Mouse (Mus musculus) adrenal gland, postnatal 25 days (tissue): ENCODE data around the gene Galnt11. TPM values are rescaled to one million over a fixed set of nuclear protein-coding genes. Genes with fewer than 3 reads are reported as not detected.
"Not testable (repeated sequence)": the region's sequence is repeated elsewhere in the genome, so short reads cannot be mapped to it uniquely, and the experiment has no call there.

Source experiments
- DNase-seq: peaks from one replicate; pipeline ENCODE4 v3.0.0; 2021; ENCODE audit warnings: mixed read lengths
- long read RNA-seq: library from polyadenylated mRNA; stranded (forward); transcript quantifications from one replicate; pipeline ENCODE4 v2.0.0, GENCODE M21; 2021
- total RNA-seq: library from RNA; stranded (reverse); gene quantifications from 2 replicates; pipeline ENCODE4 v1.2.3, GENCODE M21; 2021

Galnt11 gene
- total RNA-seq: 40.1 and 40.3 TPM in 2 replicates
- long read RNA-seq, transcript Galnt11-201 (12 exons, 2,552 nt): major isoform, 63 of 83 reads
- long read RNA-seq, partial matches to known transcripts: 5 of 83 reads
- long read RNA-seq, other reads (novel, unspliced or antisense): 14 of 83 reads

DNA sequence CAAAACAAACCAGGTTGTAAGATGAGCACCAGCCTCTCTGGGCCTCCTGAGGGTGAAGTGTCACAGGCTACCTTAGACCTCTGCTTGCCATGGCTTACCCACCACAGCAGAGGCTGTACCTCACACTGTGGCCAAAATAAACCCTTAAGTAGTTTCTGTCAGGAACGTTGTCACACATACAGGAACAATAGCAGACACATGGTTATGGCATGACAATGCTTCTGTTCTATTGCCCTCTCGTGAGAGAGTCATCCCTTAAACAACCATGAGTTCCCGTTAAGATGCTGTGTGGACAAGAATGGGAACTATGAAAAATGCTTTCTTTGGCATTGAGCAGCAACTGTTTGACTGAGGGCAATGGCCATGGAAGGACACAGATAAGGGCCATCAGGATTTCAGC is at the start of gene Galnt11:
Gene Galnt11, plus strand, starts transcription at position 301 of the 400 bp plus-strand sequence.
- no peak for DNase-seq

DNA sequence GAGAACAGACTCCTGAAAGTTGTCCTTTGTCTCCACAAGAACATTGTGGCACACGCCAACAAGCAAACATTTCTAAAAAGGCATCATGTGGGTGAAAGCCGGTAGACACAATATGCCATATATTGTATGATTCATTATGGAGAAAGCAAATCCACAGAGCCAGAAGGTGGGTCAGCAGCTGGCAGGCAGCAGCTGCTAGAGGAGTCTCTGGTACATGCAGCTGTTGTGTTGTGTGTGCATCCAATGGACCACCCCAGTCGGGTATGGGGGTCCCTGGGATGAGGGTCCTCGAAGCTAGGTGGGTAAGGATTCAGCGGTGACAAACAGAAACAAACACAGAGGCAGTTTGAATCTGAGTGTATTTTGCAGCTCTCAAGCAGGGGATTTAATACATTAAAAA is 43.8 kb upstream of the Galnt11 start:
- not testable (repeated sequence) for DNase-seq

- not testable (repeated sequence) for DNase-seq
These were observed 43.2 kb upstream of the Galnt11 start for GRCm38 (mm10) chr5:25178543-25178942.

GRCm38 (mm10) chr5:25179284-25179683 is 42.4 kb upstream of the Galnt11 start:
- DNase-seq: no peak

- no peak for DNase-seq
These were observed 41.7 kb upstream of the Galnt11 start for GRCm38 (mm10) chr5:25179936-25180488.

GRCm38 (mm10) chr5:25181004-25181531 is 40.6 kb upstream of the Galnt11 start, which contains the start of gene Galntl5:
Gene Galntl5 (plus strand): TSS chr5:25181460.
- DNase-seq: no peak

- DNase-seq: no peak
These were observed 38.1 kb upstream of the Galnt11 start for GRCm38 (mm10) chr5:25183595-25183994.

DNA sequence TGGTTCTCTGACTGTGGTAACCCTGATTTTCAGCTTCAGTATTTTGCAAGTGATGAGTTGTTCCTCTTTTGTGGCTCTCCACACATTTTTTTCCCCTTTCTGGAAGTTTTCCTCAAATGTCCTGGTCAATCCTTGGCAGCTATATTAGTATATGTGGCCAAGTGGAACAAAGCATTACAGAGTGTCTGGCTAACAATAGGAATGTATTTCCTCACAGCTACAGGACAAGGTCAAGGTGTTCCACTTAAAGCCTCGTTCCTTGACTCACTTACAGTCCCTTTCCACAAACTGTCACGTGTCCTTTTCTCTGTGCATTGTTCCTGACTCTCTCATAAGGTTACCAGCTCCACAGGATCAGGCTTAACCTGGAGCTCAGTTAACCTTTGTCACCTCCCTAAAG is 37.1 kb upstream of the Galnt11 start:
- DNase-seq: no peak

DNA sequence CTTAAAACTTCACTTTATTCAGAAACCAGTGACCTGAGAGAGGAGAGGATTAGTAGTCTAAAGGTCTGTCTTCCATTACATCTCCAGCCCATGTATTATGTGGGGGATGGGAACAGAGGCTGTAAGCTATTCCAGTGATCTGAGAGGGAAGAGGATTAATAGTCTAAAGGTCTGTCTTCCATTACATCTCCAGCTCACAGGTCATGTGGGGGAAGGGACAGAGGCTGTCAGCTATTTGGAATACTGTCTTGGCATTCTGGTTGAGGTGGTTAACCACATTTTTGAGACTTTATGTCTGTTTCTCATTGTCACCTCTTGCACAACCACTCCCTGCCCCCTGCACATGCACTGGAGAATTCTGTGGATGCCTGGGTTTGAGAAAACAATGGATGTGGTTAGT is 34.0 kb upstream of the Galnt11 start:
- no peak for DNase-seq

DNA sequence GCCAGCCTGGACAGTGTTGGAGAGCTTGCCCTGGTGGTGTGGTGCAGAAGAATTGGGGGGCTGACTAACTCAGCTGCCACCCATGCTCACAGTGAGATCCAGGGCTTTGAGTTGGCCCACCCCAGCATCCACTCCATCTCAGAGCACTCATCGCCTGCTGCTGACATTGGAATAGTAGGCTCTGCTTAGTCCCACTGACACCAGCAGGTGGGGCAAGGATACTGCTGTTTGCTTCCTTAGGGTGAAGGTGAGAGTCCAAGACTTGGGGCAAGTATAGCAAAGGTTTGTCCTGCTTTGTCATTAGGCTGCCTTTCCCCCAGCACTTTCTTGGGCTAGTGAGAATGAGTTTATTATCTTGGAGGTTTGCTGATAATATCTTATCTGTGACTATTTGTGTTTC is 32.9 kb upstream of the Galnt11 start:
- DNase-seq: peak; percentile 8

DNA sequence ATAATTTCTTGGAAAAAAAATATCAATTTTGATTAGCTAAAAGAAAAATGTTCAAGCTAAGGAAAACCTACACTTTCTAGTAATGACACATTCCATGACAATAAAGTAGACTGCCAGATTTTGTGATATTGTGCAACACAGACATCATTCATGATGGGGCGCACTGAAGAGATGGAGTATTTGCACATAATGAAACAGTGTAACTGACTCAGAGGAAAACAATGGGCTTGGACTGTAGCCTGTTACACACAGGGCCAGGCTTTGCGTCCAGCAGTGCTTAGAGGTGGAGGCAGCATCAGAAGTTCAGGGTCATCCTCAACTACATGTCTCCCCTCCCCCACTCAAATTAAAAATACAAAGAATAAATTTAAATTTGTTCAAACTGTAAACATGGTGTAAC is 31.2 kb upstream of the Galnt11 start:
- no peak for DNase-seq

DNA sequence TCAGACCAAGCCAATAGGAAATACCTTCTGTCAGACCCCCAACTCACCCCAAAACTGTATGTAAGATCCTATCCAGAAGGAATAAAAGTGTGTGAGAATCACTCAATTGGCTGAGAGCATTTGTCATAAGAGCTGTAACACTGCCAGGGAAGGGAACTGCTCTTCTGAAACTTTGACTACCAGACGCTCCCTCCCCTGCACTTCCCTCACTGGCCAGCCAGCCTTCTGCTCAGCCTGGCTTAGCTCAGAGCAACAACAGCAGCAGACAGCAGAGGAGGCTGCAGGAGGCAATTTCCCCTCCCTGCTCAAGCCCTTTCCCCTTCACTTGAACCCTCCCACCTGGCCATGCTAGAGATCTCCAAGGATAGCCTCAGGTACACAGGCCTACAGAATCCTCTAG is 9.8 kb upstream of the Galnt11 start:
- no peak for DNase-seq

- not testable (repeated sequence) for DNase-seq
These were observed 8.5 kb upstream of the Galnt11 start for GRCm38 (mm10) chr5:25213216-25213615.

DNA sequence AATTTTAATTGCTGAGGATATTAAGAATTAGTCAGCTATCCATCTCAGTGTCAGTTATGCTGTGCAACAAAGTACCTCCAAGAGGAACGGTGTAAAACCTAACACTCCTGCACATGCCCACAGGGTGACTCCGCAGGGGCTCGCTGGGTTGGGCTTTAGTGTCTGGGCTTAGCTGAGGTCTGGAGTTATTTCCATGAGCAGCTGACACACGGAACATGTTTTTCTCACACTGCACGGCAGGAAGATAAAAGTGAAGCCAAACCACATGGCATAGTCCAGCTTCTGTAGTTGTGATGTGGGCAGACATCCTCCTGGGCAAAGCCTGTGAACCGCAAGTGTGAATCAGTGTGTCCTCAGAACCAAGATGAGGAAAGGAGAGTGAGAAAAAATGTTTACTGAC is 6.7 kb upstream of the Galnt11 start:
- DNase-seq: no peak

GRCm38 (mm10) chr5:25222752-25223702 is 1.3 kb downstream of the Galnt11 start, which contains the start of gene E130116L18Rik:
Gene E130116L18Rik (minus strand): TSS chr5:25223153.
- DNase-seq: peak; percentile 90

DNA sequence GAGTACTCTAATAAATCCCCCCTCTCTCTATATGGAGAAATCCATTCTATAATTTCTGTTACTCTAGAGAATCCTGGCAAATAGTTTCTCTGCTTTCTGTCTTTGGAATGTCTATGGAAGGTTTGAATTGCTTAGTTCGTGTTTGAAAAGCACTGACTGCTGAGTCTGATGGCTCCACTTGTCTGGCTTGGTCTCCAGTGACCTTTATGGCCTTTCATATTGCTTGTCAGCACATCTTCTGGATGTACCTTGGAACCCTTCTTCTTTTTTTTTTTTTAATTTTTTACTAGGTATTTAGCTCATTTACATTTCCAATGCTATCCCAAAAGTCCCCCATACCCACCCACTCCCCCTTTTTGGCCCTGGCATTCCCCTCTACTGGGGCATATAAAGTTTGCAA is 2.7 kb downstream of the Galnt11 start:
- DNase-seq: not testable (repeated sequence)

- DNase-seq: no peak
These were observed 21.4 kb downstream of the Galnt11 start for GRCm38 (mm10) chr5:25243101-25243500.

DNA sequence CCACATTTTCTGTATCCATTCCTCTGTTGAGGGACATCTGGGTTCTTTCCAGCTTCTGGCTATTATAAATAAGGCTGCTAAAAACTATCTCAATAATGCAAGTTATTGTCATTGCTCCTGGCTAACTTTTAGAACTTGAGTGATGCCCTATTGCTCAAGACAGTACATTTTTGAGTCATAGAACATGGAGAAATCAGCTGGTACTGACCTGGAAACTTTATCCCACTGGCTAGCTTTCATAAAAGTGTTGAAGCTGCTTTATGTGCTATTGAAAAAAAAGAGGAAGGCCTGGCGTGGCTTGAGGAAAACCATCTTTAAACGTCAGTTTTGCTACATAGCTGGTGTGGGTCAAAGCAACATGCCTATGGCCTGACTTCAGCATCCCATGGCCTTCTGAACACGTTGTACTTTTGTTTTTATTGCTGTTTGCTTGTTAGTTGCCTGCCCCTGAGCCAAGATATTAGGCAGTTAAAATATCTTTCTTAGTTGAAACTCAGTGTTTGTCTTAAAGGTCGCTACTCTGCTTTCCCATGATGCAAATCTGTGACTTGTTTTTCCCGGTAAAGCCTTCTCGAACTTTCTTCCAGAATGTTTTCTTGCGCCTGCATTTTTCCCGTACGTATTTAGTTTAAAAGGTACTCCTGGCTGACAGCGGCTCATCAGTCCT is 24.2 kb downstream of the Galnt11 start:
- DNase-seq: no peak

DNA sequence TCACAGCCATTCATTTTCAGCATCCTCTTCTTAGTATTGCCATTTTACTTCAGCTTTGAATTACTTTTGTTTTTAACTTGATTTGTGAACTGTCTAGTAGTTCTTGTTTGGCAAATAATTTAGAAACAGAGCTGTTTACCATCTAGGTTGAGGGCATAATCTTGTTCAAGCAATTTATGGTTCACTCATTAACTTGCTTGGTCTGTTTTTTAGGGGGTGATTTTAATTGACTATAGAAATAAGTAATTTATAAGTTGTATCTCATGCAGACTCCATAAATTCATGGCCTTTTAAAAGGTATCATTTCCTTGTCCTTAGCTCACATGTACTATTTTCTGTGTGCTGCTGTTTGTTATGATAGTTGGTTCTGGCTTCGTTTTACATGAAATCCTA is 24.8 kb downstream of the Galnt11 start:
- no peak for DNase-seq

- DNase-seq: no peak
These were observed 25.3 kb downstream of the Galnt11 start for GRCm38 (mm10) chr5:25247036-25247435.

DNA sequence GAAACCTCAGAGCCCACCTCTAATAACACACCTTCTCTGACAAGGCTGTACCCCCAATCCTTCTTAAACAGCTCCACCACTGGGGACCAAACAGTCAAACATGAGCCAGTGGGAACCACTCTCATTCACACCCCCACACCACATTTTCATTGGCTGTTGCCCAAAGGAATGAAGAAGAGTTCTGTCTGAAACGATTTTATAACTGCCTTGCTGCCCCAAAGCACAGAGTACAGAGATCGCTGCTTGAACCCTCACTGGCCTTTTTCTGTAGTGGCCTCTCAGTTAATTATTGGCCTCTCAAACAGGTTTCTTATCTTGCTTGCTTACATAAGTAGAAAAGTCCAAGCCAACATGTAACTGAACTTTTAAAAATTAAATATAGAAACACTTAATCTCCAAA is 30.7 kb downstream of the Galnt11 start:
- no peak for DNase-seq

DNA sequence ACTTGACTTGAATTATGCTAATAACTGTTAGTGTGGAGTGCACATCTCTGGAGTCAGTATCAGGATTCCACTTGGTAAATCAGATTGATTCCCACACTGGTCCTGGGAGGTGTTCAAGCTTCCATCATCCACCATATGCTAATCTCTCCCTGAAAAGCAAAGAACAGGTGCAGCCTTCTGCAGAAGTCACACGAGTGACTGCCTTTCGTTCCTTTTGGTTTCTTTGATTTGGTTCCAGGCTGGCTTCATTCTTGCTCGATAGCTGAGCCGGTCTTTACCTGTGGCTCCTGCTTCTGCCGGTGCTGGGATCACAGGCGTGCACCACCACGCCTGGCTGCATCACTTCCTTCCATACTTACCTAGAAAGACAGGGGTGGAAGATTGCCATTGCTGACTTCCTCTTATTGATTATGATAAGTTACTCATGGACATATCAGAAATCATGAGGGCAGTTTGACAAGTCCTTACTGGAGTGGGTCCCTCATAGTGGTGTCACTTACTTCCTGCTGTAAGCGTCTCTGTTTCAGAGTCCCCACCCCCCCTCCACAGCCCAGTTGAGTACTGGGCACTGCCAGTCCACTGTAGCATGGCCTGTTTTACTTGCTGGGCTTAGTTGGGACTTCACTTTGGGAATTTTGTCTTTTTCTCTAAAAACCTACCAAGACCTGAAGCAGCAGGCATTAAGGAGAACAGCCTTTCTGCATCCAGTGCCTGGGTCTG is 31.3 kb downstream of the Galnt11 start:
- no peak for DNase-seq
